ENCODE assay signal across 10 mouse cellular contexts in genomic region chr6:125352046-125352384, GRCm38 (mm10). TPM values are rescaled to one million over a fixed set of nuclear protein-coding genes. Genes with fewer than 3 reads are reported as not detected.
A peak's percentile ranks its signal among the peaks of the same experiment; 100 is the strongest.
DNase-seq lines count a peak whose midpoint lies in the region; ATAC-seq and TF ChIP-seq lines count a peak whose summit lies in the region.
"Had no signal": no experiment of that assay in that cellular context is flagged by ENCODE, and none has a peak within 500 bp of the region (broad histone marks: within the 10 kb centered on the region; RNA-seq: fewer than 3 reads in every experiment).

No protein-coding gene starts in this region.

- H3K4me2 ChIP-seq in heart, embryonic 12.5 days, result peak overlapping the region; percentile 86
- H3K4me2 ChIP-seq in lung, embryonic 16.5 days (ENCODE audit: low read depth, low read length), result peak overlapping the region; percentile 85
- peak overlapping the region; percentile 66 for H3K4me2 ChIP-seq in liver, embryonic 16.5 days (ENCODE audit: low read depth, low read length)
- no peak overlapping the region for H3K4me2 ChIP-seq in forebrain, embryonic 12.5 days

- H3K4me1 ChIP-seq in heart, embryonic 12.5 days (replicated peaks), result peaks cover 80% of the 10 kb centered on the region
- H3K4me1 ChIP-seq in lung, embryonic 16.5 days (replicated peaks; ENCODE audit: control insufficient read depth, insufficient read depth, low read length), result peaks cover 67% of the 10 kb centered on the region
- peaks cover 29% of the 10 kb centered on the region for H3K4me1 ChIP-seq in embryonic fibroblast, embryonic 13.5 days (ENCODE audit: control insufficient read depth, insufficient read depth, low read length)
- H3K4me1 ChIP-seq in liver, embryonic 16.5 days (ENCODE audit: control insufficient read depth, low read depth, low read length), result peaks cover 45% of the 10 kb centered on the region
- peaks cover 40% of the 10 kb centered on the region for H3K4me1 ChIP-seq in forebrain, embryonic 12.5 days

- TF ChIP-seq POLR2A in embryonic fibroblast, embryonic 13.5 days (IDR thresholded peaks at IDR 0.05; ENCODE audit: low read depth, low read length), result no peak

- no peak overlapping the region for H3K9ac ChIP-seq in heart, embryonic 12.5 days
- H3K9ac ChIP-seq in lung, embryonic 16.5 days (ENCODE audit: low read length), result peak overlapping the region; percentile 4
- no peak overlapping the region for H3K9ac ChIP-seq in liver, embryonic 16.5 days (ENCODE audit: low read depth, low read length)
- H3K9ac ChIP-seq in forebrain, embryonic 12.5 days, result no peak overlapping the region

- peaks cover under 1% of the 10 kb centered on the region for H3K36me3 ChIP-seq in heart, embryonic 12.5 days
- peaks cover under 1% of the 10 kb centered on the region for H3K36me3 ChIP-seq in lung, embryonic 16.5 days (ENCODE audit: control insufficient read depth, insufficient read depth, low read length)
- H3K36me3 ChIP-seq in liver, embryonic 16.5 days (ENCODE audit: control insufficient read depth, insufficient read depth), result no peaks in the 10 kb centered on the region
- no peaks in the 10 kb centered on the region for H3K36me3 ChIP-seq in forebrain, embryonic 12.5 days (replicated peaks)

- 53% methylated on average over 5 of the region's 5 CpGs for WGBS in heart, embryonic 12.5 days
- 52% methylated on average over 5 of the region's 5 CpGs for WGBS in lung, embryonic 16.5 days
- WGBS in liver, embryonic 16.5 days (ENCODE audit: insufficient replicate concordance), result 38% methylated on average over 5 of the region's 5 CpGs
- WGBS in forebrain, embryonic 12.5 days, result 68% methylated on average over 5 of the region's 5 CpGs

- TF ChIP-seq CTCF in embryonic fibroblast, embryonic 13.5 days (IDR thresholded peaks at IDR 0.05; ENCODE audit: borderline replicate concordance, insufficient read depth, low read length), result no peak

- DNase-seq in heart, adult 18-20 months, result no peak
- DNase-seq in lung, postnatal 36 days, result no peak
- DNase-seq in spleen, postnatal 4 days (ENCODE audit: low spot score in 2 of 2), result no peak
- DNase-seq: cerebellum, adult 11 months had no signal

- no peak overlapping the region for H3K4me3 ChIP-seq in heart, embryonic 12.5 days
- H3K4me3 ChIP-seq in lung, embryonic 16.5 days (ENCODE audit: low read length), result no peak overlapping the region
- no peak overlapping the region for H3K4me3 ChIP-seq in embryonic fibroblast, embryonic 13.5 days (ENCODE audit: insufficient read depth, low read length)
- H3K4me3 ChIP-seq in liver, embryonic 16.5 days (ENCODE audit: low read depth, low read length), result peak overlapping the region; percentile 68
- H3K4me3 ChIP-seq in forebrain, embryonic 12.5 days (replicated peaks), result no peak overlapping the region

- no peaks in the 10 kb centered on the region for H3K9me3 ChIP-seq in heart, embryonic 12.5 days (replicated peaks)
- H3K9me3 ChIP-seq in lung, embryonic 16.5 days (ENCODE audit: control insufficient read depth, low read length), result no peaks in the 10 kb centered on the region
- H3K9me3 ChIP-seq in liver, embryonic 16.5 days (replicated peaks; ENCODE audit: control insufficient read depth, low read length), result no peaks in the 10 kb centered on the region
- no peaks in the 10 kb centered on the region for H3K9me3 ChIP-seq in forebrain, embryonic 12.5 days

- H3K27me3 ChIP-seq in heart, embryonic 12.5 days (replicated peaks), result no peaks in the 10 kb centered on the region
- H3K27me3 ChIP-seq in lung, embryonic 16.5 days (ENCODE audit: control insufficient read depth, insufficient read depth, low read depth, low read length), result no peaks in the 10 kb centered on the region
- H3K27me3 ChIP-seq in liver, embryonic 16.5 days (ENCODE audit: control insufficient read depth, insufficient read depth, low read depth, low read length), result no peaks in the 10 kb centered on the region
- peaks cover 14% of the 10 kb centered on the region; the same call in 1 of the 2 replicates for H3K27me3 ChIP-seq in forebrain, embryonic 12.5 days

- no peak for ATAC-seq in heart, embryonic 12.5 days (ENCODE audit: insufficient number of reproducible peaks, low FRiP score)
- no peak for ATAC-seq in lung, embryonic 16.5 days (ENCODE audit: low read depth)
- no peak for ATAC-seq in liver, embryonic 16.5 days (ENCODE audit: low read depth)
- ATAC-seq in forebrain, embryonic 12.5 days (ENCODE audit: low FRiP score), result no peak

- H3K27ac ChIP-seq in heart, embryonic 12.5 days (ENCODE audit: poor library complexity, severe bottlenecking), result no peak overlapping the region
- peak overlapping the region; percentile 45; the same call in 1 of the 2 replicates for H3K27ac ChIP-seq in lung, embryonic 16.5 days (ENCODE audit: low read length)
- H3K27ac ChIP-seq in embryonic fibroblast, embryonic 13.5 days (ENCODE audit: insufficient read depth, low read length), result peak overlapping the region; percentile 67
- peak overlapping the region; percentile 1; the same call in 1 of the 2 replicates for H3K27ac ChIP-seq in liver, embryonic 16.5 days (ENCODE audit: low read length)
- H3K27ac ChIP-seq in forebrain, embryonic 12.5 days, result no peak overlapping the region

RNA-seq across cellular contexts. Expression of gene Tnfrsf1a, which starts 2.9 kb away (rescaled TPM):
- polyA plus RNA-seq in heart, embryonic 12.5 days (2016; fragmentation: Nextera tagmentation; extraction: Ambion mirVana), result 37.2 and 37.9 TPM in 2 replicates
- total RNA-seq in heart, adult 18-20 months (2021), result 10 to 100 TPM; 47.5 to 50.8 TPM
- polyA plus RNA-seq in lung, embryonic 16.5 days (2015; fragmentation: Nextera tagmentation; extraction: Ambion mirVana), result 115 and 117 TPM in 2 replicates
- 126 and 140 TPM in 2 replicates for polyA plus RNA-seq in embryonic fibroblast, embryonic 13.5 days (2011; ENCODE audit: insufficient read length, low read depth, missing spikeins)
- polyA plus RNA-seq in liver, embryonic 16.5 days (2015; fragmentation: Nextera tagmentation; extraction: Ambion mirVana), result 30.5 and 32.8 TPM in 2 replicates
- 16.6 and 19.3 TPM in 2 replicates for polyA plus RNA-seq in forebrain, embryonic 12.5 days (2016; fragmentation: Nextera tagmentation; extraction: Ambion mirVana)

RNA-seq across cellular contexts. Expression of gene Plekhg6, which starts 28.6 kb away (rescaled TPM):
- polyA plus RNA-seq in heart, embryonic 12.5 days (2016; fragmentation: Nextera tagmentation; extraction: Ambion mirVana), result not detected in 2 replicates
- not detected for total RNA-seq in heart, adult 18-20 months (2021)
- 0.49 and 0.99 TPM in 2 replicates for polyA plus RNA-seq in lung, embryonic 16.5 days (2015; fragmentation: Nextera tagmentation; extraction: Ambion mirVana)
- 0.15 TPM in 1 of 2 replicates, not detected in the other for polyA plus RNA-seq in embryonic fibroblast, embryonic 13.5 days (2011; ENCODE audit: insufficient read length, low read depth, missing spikeins)
- 0.65 and 0.86 TPM in 2 replicates for polyA plus RNA-seq in liver, embryonic 16.5 days (2015; fragmentation: Nextera tagmentation; extraction: Ambion mirVana)
- polyA plus RNA-seq in forebrain, embryonic 12.5 days (2016; fragmentation: Nextera tagmentation; extraction: Ambion mirVana), result 0.05 and 0.09 TPM in 2 replicates
- total RNA-seq: monocyte, adult 5-6 weeks had no signal

RNA-seq across cellular contexts. Expression of gene Scnn1a, which starts 31.6 kb away (rescaled TPM):
- polyA plus RNA-seq in heart, embryonic 12.5 days (2016; fragmentation: Nextera tagmentation; extraction: Ambion mirVana), result 0.70 and 0.80 TPM in 2 replicates
- total RNA-seq in heart, adult 18-20 months (2021), result 1 to 10 TPM in 1 of 2 experiments, under 1 TPM in 1; 0.47 to 1.3 TPM
- polyA plus RNA-seq in lung, embryonic 16.5 days (2015; fragmentation: Nextera tagmentation; extraction: Ambion mirVana), result 9.1 and 13.4 TPM in 2 replicates
- 0.48 and 0.70 TPM in 2 replicates for polyA plus RNA-seq in embryonic fibroblast, embryonic 13.5 days (2011; ENCODE audit: insufficient read length, low read depth, missing spikeins)
- 0.61 and 0.74 TPM in 2 replicates for polyA plus RNA-seq in liver, embryonic 16.5 days (2015; fragmentation: Nextera tagmentation; extraction: Ambion mirVana)
- polyA plus RNA-seq in forebrain, embryonic 12.5 days (2016; fragmentation: Nextera tagmentation; extraction: Ambion mirVana), result 0.24 and 0.49 TPM in 2 replicates

RNA-seq across cellular contexts. Expression of gene Ltbr, which starts 38.3 kb away (rescaled TPM):
- 40.9 and 41.2 TPM in 2 replicates for polyA plus RNA-seq in heart, embryonic 12.5 days (2016; fragmentation: Nextera tagmentation; extraction: Ambion mirVana)
- total RNA-seq in heart, adult 18-20 months (2021), result 10 to 100 TPM; 25.0 to 28.7 TPM
- 91.1 and 96.4 TPM in 2 replicates for polyA plus RNA-seq in lung, embryonic 16.5 days (2015; fragmentation: Nextera tagmentation; extraction: Ambion mirVana)
- polyA plus RNA-seq in embryonic fibroblast, embryonic 13.5 days (2011; ENCODE audit: insufficient read length, low read depth, missing spikeins), result 67.1 and 77.6 TPM in 2 replicates
- 22.3 and 22.5 TPM in 2 replicates for polyA plus RNA-seq in liver, embryonic 16.5 days (2015; fragmentation: Nextera tagmentation; extraction: Ambion mirVana)
- 12.7 and 14.0 TPM in 2 replicates for polyA plus RNA-seq in forebrain, embryonic 12.5 days (2016; fragmentation: Nextera tagmentation; extraction: Ambion mirVana)

Comparison
In these comparisons a context has a peak if more than half of its experiments do, and no peak if none do; other contexts are left out.
1. H3K27ac ChIP-seq: peak in lung, embryonic 16.5 days (single experiment), embryonic fibroblast, embryonic 13.5 days (single experiment) and liver, embryonic 16.5 days (single experiment); none in heart, embryonic 12.5 days (single experiment) and forebrain, embryonic 12.5 days (single experiment).